Mouse (Mus musculus) lung, adult 2 months (tissue): ENCODE measurements around the gene Fitm2.

Experiments
- CTCF ChIP-seq: fragments of 200-500 bp; IDR thresholded peaks from 2 replicates; pipeline ENCODE4 v1.5.1; 2011; ENCODE audit warnings: mild to moderate bottlenecking, low read length, control low read depth; ENCODE audit not compliant: insufficient read depth
- POLR2A ChIP-seq: fragments of 200-500 bp; IDR thresholded peaks from 2 replicates; pipeline ENCODE4 v1.6.1; 2011; ENCODE audit warnings: low read depth, mild to moderate bottlenecking, control low read depth, low read length, borderline replicate concordance; ENCODE audit errors: extremely low read depth

DNA sequence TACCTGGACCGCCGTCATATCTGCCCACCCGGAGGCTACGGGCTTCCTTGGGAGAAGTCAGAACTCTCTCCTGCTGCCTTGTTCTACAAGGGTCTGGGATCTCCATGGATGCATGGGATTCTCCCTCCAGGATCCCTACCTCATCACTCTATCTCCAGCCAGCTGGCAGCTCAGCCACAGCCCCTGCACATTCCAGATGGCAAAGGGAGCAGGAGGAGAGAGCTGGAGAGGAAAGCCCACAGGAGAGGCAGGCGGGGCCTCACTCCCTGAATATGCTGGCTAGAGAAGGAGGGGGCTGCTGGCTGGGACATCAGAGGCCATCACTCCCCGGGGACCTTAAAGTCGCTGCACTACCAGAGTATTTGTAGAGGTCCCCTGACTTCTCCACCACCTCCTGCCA lies 18.9 kb upstream of the Fitm2 start:
- TF ChIP-seq CTCF = no peak
- TF ChIP-seq POLR2A = no peak
